Mouse (Mus musculus) skeletal muscle tissue, adult 2 months (tissue): Measurements from ENCODE around the gene Pwwp2b.

Source experiments
- DNase-seq: peaks from one replicate; pipeline ENCODE4 v3.0.0-alpha.2; 2012; ENCODE audit warnings: low read depth, low spot score

Gene Pwwp2b

DNA sequence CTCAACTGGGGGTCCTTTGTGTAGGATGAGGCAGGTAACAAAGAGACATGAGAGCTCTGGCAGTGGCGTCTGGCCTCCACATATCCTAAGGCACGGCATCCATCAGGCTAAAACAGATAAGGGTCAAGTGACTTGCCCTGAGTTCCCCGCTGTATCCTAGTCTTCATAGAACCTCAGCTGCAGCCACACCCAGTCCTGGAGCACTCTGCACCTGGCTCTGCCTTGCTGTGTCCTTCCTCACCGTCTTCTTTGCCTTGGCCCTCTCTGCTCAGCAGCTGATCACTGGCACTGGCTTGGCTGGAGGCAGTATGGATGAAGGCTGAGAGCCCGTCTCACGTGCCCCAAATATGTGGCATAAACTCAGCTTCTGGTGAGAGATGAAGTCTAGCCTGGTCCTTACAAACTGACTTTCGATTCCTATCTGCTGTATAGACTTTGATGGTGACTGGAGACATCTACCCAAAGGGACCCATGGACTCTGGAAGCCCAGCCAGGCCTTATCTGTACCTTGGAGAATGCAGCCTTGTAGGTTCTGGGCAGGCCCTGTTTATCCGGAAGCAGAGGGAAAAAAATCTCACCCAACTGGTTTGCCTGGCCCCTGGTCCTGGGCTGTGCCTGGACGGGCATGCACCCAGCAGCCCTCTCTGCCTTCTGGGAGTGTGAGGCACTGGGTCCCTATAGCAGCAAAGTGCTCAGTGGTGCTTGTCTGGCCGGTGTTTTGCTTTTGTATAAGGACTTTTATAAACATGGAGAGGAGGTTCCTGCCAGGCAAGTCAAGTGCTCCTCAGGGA is 9.7 kb downstream of the Pwwp2b start:
- DNase-seq = no peak

DNA sequence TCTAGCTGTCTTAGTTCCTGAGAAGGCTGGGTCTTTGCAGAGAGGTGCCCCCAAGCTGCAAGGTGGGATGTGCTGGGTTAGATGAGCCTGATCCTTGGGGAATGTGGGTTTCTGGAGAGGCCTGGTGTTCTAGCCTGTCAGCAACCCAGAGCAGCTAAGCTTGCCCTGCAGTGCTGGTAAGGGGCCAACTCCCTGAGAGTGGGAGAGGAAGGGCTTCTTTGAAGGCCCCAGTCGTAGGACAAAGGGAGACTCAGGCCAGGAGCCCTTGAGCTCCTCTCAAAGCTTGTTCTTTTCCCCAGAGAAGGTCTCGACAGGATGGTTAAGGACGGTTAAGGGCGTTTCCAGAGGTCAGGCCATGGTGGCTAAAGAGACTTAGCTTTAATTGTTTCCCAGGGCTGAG is 16.1 kb downstream of the Pwwp2b start:
- no peak for DNase-seq

DNA sequence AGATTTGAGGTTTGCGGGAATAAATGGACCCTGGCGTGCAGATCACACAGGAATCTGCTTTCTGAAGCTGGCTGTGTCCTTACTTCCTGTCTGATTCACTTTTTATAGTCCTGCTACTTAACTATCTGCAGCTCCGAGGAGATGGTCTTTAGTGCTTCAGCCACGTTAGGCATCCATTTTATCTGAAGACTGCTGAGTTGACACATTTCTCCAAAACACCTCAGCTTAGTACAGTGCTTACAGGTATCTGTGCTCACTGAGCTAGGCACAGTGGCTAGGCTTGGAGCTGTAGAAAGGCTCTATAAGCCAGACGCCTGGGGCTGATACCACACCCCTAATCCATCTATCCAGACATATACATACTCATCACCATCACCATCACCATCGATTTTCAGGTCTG is 17.4 kb downstream of the Pwwp2b start:
- DNase-seq = no peak

DNA sequence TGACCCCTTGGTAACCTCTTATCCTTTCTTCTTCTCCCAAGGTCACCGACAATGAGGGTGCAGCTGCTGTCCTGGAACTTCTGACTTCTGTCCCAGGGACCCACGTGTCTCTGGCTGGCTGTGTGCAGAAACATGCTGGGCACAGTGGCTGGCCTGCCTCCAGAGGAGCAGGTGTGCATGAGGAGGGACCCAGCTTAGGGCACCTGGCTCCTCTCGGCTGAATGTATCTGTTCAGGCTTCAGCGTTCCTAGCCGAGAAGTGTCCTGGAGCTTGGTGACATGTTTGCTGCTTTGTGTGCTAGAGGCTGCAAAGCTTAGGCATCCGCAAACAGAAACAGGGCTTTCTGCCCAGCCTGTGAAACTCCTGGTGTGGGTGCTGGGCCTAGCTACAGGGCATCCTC is 18.1 kb downstream of the Pwwp2b start:
- no peak for DNase-seq

DNA sequence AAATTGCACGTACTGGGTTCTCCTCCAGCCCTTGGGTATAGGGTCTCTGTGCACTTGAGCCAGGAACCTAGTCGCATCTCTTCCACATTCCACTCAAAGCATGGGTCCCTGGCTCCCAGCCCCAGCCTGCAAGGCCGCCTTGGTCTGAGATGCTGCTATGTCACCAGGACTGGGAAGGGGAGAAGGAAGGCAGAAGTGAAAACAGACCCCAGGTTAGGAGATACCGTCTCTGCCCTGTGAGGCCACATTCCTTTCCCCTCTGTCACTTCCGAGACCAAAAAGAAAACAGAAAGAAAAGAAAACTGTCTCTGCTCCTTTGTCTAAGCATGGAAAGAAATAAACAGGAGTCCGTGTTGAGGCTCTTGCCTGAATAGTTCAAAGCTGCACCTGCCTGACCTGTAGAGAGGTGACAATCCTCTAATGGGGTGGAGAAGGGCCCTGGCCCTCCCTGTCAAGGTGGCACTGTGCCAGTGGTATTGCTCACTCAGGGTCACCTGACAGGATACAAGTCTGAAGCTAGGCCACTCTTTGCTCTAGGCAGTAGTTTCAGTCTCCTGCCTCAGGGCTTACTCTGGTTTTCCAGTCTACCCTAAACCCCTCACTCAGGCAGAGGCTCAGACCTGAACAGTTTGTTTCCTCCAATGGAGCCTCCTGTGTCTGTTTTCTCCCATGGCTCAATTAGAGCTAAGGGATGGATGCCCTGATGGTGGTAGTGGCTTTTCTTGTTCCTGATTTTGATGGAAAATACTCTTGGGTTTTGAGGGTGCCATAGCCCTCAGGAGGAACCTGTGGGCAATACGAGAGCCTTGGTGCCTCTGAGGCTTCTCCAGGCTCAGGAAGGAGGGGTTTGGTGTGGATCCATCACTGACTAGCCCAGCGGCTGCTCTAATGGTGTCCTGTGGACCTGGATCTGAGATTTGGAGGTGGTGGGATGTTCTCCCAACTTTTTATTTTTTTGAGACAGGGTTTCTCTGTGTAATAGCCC is 18.9 kb downstream of the Pwwp2b start:
- no peak for DNase-seq

DNA sequence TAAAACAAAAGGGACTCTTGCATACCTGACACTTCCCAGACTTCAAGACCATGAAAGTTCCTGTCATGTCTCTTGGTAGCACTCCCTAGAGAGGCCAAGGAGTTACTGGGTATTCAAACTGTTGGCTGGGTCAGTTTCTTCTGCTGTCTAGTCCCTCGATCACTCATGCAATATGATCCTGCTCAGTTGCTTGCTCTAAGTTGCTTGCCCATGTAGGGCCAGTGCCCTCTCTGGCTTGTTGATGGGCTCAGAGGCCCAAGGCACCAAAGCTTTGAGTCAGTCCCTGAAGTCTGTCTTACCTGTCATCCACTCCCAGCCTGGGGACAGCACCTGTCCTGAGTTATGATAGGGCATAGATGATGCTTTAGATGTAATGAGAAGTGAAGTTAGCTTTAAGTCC is 22.5 kb downstream of the Pwwp2b start:
- peak; percentile 56 for DNase-seq

DNA sequence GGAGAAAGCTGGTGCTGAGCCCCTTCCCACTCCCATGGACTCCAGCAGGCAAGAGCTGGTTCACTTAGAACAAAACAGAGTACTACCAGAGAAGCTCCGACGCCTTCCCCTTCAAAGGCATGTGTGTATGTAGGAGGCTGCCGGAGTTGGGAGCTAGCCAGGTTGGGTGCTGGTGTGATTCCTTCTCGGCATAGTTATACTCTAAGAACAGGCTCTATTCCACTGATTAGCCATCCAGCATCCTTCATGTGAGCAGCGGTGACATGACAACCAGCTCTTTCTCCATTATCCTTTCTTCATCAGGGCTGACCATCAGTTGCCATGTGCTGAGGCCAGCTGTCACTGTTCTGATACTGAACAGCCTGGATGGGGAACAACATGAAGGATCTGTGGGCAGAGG is 23.6 kb downstream of the Pwwp2b start:
- DNase-seq = no peak

DNA sequence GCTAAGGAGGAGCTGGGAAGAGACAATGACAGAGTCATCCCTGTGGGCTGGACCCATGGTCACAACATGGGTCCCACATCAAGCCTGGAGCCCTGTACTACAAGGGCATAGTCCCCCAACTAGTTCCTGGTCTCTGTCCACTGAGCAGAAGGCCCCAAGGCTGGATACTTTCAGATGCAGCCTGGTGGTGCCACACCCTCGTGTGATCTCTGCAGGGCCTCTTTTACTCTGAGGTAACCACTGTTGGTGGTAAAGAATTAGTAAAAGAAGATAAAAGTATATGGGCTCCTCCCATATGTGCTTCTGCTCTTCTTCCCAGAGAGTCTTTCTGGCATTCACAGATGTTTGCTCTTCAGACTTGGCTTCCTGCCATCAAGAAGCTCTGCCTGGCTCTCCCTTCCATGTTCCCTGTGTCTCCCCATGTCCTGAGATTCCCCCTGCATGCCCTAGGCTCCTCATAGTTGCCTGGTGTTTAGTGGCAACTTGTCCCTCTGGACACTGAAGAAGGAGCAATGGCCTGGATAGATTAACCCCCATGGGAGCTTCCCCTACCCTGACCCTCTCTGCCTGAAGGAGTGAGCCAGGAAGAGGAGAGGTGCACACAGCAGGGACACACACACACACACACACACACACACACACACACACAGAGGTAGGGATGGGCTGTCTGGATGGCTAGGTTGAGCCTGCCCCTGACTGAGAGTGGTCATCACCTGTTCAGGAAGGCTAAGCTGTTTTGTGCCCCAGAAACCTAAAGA is 24.5 kb downstream of the Pwwp2b start:
- peak; percentile 73 for DNase-seq

DNA sequence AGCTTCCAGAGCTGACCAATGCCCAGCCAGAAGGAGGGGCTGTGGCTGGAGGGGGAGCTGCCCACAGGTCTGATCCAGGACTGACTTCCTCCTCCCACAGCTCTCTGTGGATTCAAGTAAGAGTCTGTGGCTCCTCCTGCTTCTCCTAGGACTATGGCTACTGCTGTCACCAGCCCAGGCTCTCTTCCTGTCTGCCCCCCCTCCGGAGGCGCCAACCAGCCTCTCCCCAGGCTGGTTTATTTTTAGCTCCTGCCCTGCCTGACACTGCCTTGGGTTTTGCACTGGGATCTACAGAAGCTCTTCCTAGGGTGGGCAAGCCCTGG is 25.1 kb downstream of the Pwwp2b start:
- DNase-seq = peak; percentile 59

DNA sequence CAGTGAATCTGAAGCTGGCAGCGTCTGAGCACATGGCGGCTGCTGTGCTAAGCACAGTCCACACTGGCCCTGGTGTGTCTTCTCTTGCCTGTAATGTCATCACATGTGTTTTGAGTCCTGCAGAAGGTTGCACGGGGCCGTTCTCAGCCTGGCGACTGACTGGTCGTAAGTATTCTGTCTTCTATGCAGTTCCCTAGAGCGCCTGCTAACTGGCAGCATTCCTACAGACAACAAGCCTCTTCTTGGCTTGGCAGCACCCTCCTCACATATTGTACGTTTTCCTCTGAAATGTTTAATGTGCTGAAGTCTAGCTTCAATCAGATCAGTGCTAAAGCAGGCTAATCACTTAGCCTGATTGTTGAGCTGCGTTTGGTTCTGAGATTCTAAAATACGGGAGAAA is 27.3 kb downstream of the Pwwp2b start:
- DNase-seq = no peak

DNA sequence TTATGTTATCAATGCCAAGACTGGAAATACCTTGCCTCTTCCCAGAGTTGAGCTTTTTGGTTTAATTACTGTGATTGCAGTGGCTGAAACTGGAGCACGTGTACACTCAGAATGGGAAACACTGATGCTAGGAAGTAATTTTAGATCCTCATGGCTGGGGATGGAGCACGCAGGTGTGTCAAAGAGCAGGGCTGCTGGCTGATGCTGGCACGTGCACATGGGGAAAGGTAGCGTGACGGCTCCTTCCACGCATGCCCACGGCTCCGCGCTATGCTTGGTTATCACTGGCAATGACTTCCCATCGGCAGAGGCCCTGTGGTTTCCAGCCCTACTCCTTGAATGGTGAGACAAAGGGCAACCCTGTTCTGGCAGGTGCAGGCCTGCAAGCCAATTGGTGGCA is 27.9 kb downstream of the Pwwp2b start:
- no peak for DNase-seq

DNA sequence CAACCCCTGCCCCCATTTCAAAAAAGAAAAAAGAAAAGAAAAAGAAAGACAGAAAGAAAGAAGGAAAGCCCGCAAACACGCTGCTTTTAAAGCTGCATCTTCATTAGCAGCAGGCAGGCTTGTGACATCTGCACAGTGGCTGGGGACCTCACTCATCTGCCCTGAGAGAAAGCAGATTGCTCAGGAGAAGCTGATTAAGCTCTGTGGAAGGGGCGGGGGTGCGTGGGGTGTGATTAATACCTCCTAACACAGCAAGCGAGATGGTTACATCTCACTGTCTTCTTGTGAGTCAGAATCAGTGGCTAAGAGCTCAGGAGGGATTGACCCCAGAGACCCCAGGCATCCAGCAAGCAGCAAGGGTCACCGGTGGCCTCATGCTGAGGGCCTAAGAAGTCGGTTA is 29.3 kb downstream of the Pwwp2b start:
- DNase-seq = no peak

DNA sequence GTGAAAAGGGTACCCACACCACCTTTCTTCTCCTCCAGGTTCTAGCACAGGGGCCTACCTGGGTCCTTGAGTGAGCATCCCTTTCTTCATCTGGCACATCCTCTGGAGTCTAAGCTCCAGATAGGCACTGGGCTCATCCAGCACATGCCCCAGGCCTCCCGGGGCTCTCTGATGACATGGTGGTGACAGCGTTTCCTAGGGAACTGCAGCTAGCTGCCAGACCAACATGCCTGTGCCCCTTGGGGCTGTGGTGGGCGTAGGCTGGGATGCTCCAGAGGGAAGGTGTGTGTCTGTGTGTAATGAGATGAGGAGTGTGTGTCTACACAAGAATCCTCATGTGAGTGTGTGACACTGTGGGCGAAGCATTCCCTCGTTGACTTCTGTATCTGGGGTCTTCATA is 31.3 kb downstream of the Pwwp2b start:
- no peak for DNase-seq

DNA sequence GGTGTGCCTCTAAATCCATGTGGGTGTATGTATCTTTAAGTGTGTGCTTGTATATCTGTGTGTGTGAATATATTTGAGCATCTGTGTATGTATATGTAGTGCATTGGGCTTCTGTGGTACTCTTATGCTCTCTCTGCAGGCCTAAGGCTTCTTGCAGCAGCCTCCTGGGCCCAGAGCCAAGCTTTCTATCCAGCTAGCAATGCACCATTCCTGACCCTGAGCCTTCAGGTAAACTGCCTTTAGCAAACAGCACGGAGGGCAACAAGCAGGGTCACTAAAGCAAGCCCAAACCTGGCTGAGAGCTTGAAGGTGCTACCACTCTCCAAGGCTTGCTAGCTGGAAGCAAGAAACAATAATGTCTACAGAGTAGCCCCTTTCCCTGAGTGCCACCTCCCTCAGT is 31.8 kb downstream of the Pwwp2b start:
- no peak for DNase-seq

DNA sequence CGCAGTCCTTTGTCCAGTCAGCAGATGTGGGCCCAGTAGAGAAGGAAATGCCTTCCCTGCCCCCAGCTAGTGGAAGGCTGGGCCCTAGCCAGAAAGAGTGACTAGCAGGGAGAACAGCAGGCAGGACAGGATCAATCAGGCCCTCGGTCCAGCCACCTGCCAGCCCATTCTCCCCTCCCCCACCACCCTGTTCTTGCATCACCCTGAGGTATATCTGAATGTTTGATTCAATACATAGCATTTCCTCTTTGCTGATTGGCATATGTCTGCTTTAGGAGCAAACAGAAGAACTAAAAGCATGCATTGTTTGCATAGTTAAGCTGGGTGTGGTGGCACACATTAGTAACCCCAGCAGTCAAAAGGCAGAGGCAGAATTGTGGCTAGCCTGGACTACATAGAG is 32.9 kb downstream of the Pwwp2b start:
- no peak for DNase-seq

DNA sequence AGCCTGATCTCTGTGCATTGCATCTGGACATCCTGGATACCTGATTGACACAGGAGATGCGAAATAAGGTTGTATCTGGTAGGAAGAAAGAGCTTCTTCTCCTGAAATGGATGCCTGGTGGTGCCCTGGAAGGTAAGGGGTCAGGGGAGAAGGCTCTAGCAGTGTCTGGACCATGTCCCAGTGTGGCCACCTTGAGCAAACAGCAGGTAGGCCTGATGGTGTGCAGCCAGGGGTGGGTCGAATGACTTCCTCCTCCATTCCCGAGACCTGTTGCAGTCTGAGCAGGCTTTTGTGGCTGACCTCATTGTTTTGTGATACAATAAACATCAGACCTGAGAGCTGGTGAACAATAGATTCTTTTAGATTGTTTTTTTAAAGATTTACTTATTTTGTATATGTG is 33.8 kb downstream of the Pwwp2b start:
- no peak for DNase-seq

DNA sequence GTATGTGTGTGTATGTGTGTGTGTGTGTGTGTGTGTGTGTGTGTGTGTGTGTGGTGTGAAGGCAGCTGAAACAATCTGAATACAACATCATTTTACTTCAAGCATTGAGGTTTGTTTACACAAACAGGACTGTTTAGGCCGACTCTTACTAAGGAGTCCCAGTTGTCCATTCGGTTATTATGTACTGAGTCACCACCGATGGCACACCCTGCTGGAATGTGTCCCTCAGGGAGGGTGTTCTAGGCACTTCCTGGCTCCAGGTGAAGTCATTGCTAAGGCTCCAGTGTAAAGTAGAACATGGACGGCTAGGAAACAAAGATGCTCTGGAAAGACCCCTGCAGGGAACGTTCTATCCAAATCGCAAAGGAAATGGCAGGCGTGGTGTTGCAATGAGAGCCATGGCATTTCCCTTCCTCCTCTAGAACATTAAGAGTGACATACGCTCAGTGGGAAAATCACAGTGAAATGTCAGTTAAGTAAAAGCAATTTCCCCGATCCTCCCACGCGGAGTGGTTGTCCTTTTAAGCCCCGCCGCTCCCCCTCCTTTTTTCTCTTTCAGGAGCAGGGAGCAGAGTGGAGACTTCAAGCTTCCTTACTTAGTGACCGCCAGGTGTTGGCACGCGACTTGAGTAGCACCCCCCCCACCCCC is 37.1 kb downstream of the Pwwp2b start:
- DNase-seq = no peak

DNA sequence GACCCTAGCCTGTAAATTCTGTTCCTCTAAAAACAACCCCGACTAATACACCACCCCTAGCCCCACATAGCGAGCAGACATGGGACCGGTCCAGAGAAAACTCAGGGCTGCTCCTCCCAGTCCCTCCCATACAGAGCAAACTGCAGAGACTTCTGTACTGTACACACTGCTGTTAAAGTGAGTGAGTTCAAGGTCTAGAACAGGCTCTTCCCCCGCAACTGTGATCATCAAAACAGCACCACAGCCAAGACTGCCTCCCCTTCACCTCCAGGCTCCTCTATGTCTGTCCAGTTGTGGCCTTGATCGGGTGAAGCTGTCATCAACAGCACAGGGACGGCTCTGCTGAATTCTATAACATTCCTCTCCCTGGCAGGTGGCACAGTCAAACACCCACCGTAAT is 40.3 kb downstream of the Pwwp2b start:
- no peak for DNase-seq

DNA sequence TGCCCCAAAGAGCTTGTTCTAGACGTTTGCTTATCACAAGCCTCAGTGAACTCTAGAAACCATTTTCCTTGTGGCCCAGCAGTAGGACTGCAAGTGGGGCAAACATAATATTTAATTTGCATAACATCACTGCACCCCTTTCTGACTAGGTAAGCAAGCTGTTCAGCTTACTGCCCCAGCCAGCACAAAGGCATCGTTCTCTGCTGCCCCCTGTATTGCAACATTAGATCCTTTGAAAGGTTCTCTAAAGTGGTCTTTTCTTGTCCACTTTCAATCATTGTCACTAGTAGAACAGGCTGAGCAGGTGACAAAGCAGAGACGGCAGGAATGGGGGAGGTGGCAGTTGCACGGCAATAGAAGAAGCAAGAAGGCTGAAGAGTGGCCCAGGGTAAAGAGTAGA is 45.1 kb downstream of the Pwwp2b start:
- DNase-seq = no peak

DNA sequence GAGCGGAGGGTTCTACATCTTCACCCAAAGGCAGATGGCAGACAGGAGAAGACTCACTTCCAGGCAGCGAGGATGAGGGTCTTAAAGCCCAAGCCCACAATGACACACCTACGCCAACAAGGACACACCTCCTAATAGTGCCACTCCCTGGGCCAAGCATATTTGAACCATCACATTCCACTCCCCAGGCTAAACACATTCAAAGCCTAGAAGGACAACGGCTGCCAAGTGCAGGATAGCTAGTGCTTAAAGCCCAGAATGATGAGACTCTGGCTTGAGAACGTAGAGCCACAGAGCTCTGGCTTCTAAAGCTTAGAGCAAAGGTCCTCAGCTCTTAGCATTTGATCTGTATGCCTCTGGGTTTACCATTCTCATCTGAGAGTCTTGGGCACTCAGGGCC is 45.8 kb downstream of the Pwwp2b start:
- DNase-seq = no peak

DNA sequence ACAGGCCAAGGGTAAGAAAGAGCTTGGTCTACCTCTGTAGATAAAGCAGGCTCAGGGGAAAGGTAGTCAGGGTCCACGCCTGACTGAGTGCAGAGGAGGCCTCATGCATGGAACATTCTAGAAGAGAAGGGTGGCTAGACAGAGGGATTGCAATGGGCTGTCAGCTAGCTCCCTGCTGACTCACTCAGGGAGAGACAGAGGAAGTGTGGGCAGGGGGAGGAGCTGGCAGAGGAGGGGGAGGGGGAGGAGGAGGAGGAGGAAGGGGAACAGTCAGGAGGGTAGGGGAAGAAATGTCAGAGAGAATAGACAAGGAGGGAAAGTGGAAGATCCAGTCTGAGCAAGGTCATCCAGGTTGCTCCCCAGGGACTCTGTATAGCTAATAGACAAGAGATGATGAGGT is 47.4 kb downstream of the Pwwp2b start:
- DNase-seq = no peak
